Mouse (Mus musculus) midbrain, embryonic 10.5 days (tissue): ENCODE measurements around the gene Ppif. TPM values are rescaled to one million over a fixed set of nuclear protein-coding genes. Genes with fewer than 3 reads are reported as not detected.
A peak's percentile ranks its signal among the peaks of the same experiment; 100 is the strongest.

Experiments used
- DNase-seq: peaks from one replicate; pipeline ENCODE4 v3.0.0-alpha.2; 2017; ENCODE audit warnings: low spot score
- H3K27ac ChIP-seq: fragments of 300-500 bp; sonication (generic); replicated peaks from 2 replicates; pipeline ENCODE4 v1.5.1; 2016; ENCODE audit warnings: mild to moderate bottlenecking
- H3K27me3 ChIP-seq: fragments of 300-500 bp; sonication (generic); 2 replicates; pipeline ENCODE4 v1.6.1; 2016; ENCODE audit warnings: low read depth, mild to moderate bottlenecking; ENCODE audit not compliant: poor library complexity, severe bottlenecking
- H3K36me3 ChIP-seq: fragments of 300-500 bp; sonication (generic); 2 replicates; pipeline ENCODE4 v1.6.1; 2016; ENCODE audit warnings: mild to moderate bottlenecking, moderate library complexity
- H3K4me1 ChIP-seq: fragments of 300-500 bp; sonication (generic); 2 replicates; pipeline ENCODE4 v1.6.1; 2016
- H3K4me3 ChIP-seq: fragments of 300-500 bp; sonication (generic); 2 replicates; pipeline ENCODE4 v1.5.1; 2016; ENCODE audit warnings: mild to moderate bottlenecking, moderate library complexity
- H3K9me3 ChIP-seq: fragments of 300-500 bp; sonication (generic); replicated peaks from 2 replicates; pipeline ENCODE4 v1.6.1; 2016; ENCODE audit warnings: mild to moderate bottlenecking
- WGBS: fragments of 180-500 bp; shearing (Covaris S2); methylation state at CpG from one replicate; pipeline ENCODE4 v1.1.7; 2016; 5-methylcytosine and 5-hydroxymethylcytosine counted together
- polyA plus RNA-seq: library from polyadenylated mRNA; unstranded; fragments of >200 nt; fragmentation: Nextera tagmentation; extraction: Ambion mirVana; gene quantifications from 2 replicates; pipeline ENCODE4 v1.2.1, GENCODE M21; 2016

The Ppif gene
- polyA plus RNA-seq, 1 experiment from 2014 or later: 56.1 TPM

- peaks cover 15% of the 10 kb centered on the region for H3K4me1 ChIP-seq
- no peaks in the 10 kb centered on the region for H3K27me3 ChIP-seq
- WGBS: 38% methylated on average over 4 of the region's 4 CpGs
- H3K4me3 ChIP-seq: no peak overlapping the region
- H3K36me3 ChIP-seq: no peaks in the 10 kb centered on the region
- H3K27ac ChIP-seq: 0 out of 2 replicates have a peak overlapping the region, but pooled peaks have one; percentile 49
- H3K9me3 ChIP-seq: no peaks in the 10 kb centered on the region
- no peak for DNase-seq
Measured at GRCm38 (mm10) chr14:25725690-25726089, 31.7 kb downstream of the Ppif start.

- Histone ChIP-seq H3K27me3 (no peaks in the 10 kb centered on the region), H3K27ac (no peak overlapping the region), H3K9me3 (no peaks in the 10 kb centered on the region), H3K4me1 (peaks cover 15% of the 10 kb centered on the region), H3K36me3 (no peaks in the 10 kb centered on the region), H3K4me3 (no peak overlapping the region)
- 59% methylated on average over 20 of the region's 20 CpGs for WGBS
- peak; percentile 71 for DNase-seq
Measured at GRCm38 (mm10) chr14:25726226-25727148, 32.5 kb downstream of the Ppif start.

- Histone ChIP-seq H3K4me3 (no peak overlapping the region), H3K27ac (0 out of 2 replicates have a peak overlapping the region, but pooled peaks have one; percentile 38), H3K4me1 (peaks cover 15% of the 10 kb centered on the region), H3K27me3 (no peaks in the 10 kb centered on the region), H3K9me3 (no peaks in the 10 kb centered on the region), H3K36me3 (no peaks in the 10 kb centered on the region)
- no peak for DNase-seq
- WGBS: 75% methylated on average over 5 of the region's 5 CpGs
Measured at GRCm38 (mm10) chr14:25727149-25727510, 33.2 kb downstream of the Ppif start.

- DNase-seq: no peak
- Histone ChIP-seq H3K4me1 (peaks cover 17% of the 10 kb centered on the region), H3K36me3 (no peaks in the 10 kb centered on the region), H3K9me3 (no peaks in the 10 kb centered on the region), H3K4me3 (no peak overlapping the region), H3K27ac (peak overlapping the region; percentile 64), H3K27me3 (no peaks in the 10 kb centered on the region)
- 52% methylated on average over 17 of the region's 17 CpGs for WGBS
Measured at GRCm38 (mm10) chr14:25734736-25735716, 41.1 kb downstream of the Ppif start.

GRCm38 (mm10) chr14:25736140-25736539, 42.2 kb downstream of the Ppif start:
- H3K36me3 ChIP-seq: no peaks in the 10 kb centered on the region
- H3K9me3 ChIP-seq: no peaks in the 10 kb centered on the region
- no peak overlapping the region for H3K4me3 ChIP-seq
- peaks cover 23% of the 10 kb centered on the region for H3K4me1 ChIP-seq
- H3K27me3 ChIP-seq: no peaks in the 10 kb centered on the region
- H3K27ac ChIP-seq: no peak overlapping the region
- 86% methylated on average over 3 of the region's 3 CpGs for WGBS
- no peak for DNase-seq

DNA sequence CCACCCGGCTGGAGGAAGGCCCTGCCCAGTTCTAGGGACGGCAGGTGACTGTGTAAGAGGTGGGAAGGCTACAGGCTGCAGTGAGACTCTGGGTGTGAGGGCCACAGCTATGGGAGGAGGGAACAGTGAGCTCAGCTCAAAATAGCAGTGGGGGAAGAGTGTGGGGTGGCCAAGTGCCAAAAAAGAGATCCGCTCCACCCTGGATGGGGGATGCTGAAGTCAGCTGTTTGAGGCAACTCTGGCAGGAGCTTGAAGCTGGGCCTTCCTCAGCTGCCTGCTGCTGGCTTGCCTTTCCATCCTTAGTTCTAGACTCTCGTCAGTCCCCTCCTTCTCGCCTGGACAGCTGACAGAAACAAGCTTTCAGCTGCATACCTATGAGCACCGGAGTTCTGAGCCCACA, 42.6 kb downstream of the Ppif start:
- 91% methylated on average over 6 of the region's 6 CpGs for WGBS
- H3K4me1 ChIP-seq: peaks cover 23% of the 10 kb centered on the region
- H3K9me3 ChIP-seq: no peaks in the 10 kb centered on the region
- DNase-seq: no peak
- no peak overlapping the region for H3K4me3 ChIP-seq
- H3K36me3 ChIP-seq: no peaks in the 10 kb centered on the region
- no peaks in the 10 kb centered on the region for H3K27me3 ChIP-seq
- no peak overlapping the region for H3K27ac ChIP-seq

- Histone ChIP-seq H3K4me1 (peaks cover 23% of the 10 kb centered on the region), H3K27me3 (no peaks in the 10 kb centered on the region), H3K27ac (peak overlapping the region; percentile 34; the same call in 1 of the 2 replicates), H3K4me3 (no peak overlapping the region), H3K9me3 (no peaks in the 10 kb centered on the region), H3K36me3 (no peaks in the 10 kb centered on the region)
- DNase-seq: no peak
- 75% methylated on average over 14 of the region's 14 CpGs for whole genome bisulfite sequencing
Measured at GRCm38 (mm10) chr14:25738591-25739001, 44.6 kb downstream of the Ppif start.

GRCm38 (mm10) chr14:25739957-25740565, 46.1 kb downstream of the Ppif start:
- no peaks in the 10 kb centered on the region for H3K27me3 ChIP-seq
- H3K27ac ChIP-seq: no peak overlapping the region
- WGBS: 85% methylated on average over 4 of the region's 4 CpGs
- DNase-seq: no peak
- H3K4me3 ChIP-seq: no peak overlapping the region
- no peaks in the 10 kb centered on the region for H3K36me3 ChIP-seq
- peaks cover 13% of the 10 kb centered on the region for H3K4me1 ChIP-seq
- H3K9me3 ChIP-seq: no peaks in the 10 kb centered on the region

- H3K4me3 ChIP-seq: no peak overlapping the region
- no peaks in the 10 kb centered on the region for H3K36me3 ChIP-seq
- H3K4me1 ChIP-seq: peaks cover 9% of the 10 kb centered on the region
- 79% methylated on average over 3 of the region's 3 CpGs for WGBS
- no peak for DNase-seq
- H3K27ac ChIP-seq: no peak overlapping the region
- H3K27me3 ChIP-seq: no peaks in the 10 kb centered on the region
- H3K9me3 ChIP-seq: no peaks in the 10 kb centered on the region
Measured at GRCm38 (mm10) chr14:25741211-25741610, 47.3 kb downstream of the Ppif start.

DNA sequence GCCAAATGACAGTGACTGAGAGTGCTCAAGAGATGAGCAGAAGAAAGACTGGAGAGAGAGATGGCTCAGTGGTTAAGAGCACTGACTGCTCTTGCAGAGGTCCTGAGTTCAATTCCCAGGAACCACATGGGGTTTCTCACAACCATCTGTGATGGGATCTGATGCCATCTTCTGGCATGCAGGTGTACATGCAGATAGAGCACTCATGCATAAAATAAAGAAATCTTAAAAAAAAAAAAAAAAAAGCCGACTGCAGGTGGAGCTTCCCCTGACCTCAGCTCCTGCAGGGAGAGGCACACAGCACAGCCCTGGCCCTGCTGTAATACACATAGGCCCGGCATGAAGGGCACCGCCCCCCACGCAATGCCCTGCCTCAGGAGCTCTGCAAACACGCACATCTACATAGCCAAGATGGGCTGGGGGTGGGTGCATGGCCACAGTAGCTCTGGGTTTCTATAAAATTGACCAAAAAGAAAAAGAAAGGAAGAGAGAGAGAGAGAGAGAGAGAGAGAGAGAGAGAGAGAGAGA, 48.0 kb downstream of the Ppif start:
- no peak for DNase-seq
- H3K27me3 ChIP-seq: no peaks in the 10 kb centered on the region
- H3K4me1 ChIP-seq: peaks cover 9% of the 10 kb centered on the region
- WGBS: 62% methylated on average over 5 of the region's 5 CpGs
- H3K27ac ChIP-seq: no peak overlapping the region
- no peak overlapping the region for H3K4me3 ChIP-seq
- no peaks in the 10 kb centered on the region for H3K36me3 ChIP-seq
- no peaks in the 10 kb centered on the region for H3K9me3 ChIP-seq

- DNase-seq: no peak
- Histone ChIP-seq H3K27me3 (no peaks in the 10 kb centered on the region), H3K27ac (no peak overlapping the region), H3K9me3 (no peaks in the 10 kb centered on the region), H3K4me3 (no peak overlapping the region), H3K36me3 (no peaks in the 10 kb centered on the region), H3K4me1 (peaks cover 9% of the 10 kb centered on the region)
- whole genome bisulfite sequencing: 95% methylated on average over 5 of the region's 5 CpGs
Measured at GRCm38 (mm10) chr14:25742943-25743342, 49.0 kb downstream of the Ppif start.
